Mouse (Mus musculus): Measurements from ENCODE around the gene Thbs2. TPM values are rescaled to one million over a fixed set of nuclear protein-coding genes. Genes with fewer than 3 reads are reported as not detected.
"Not testable (repeated sequence)": the region's sequence is repeated elsewhere in the genome, so short reads cannot be mapped to it uniquely, and the experiment has no call there.

Gene Thbs2
- polyA plus RNA-seq, 1 experiment, result not detected

DNA sequence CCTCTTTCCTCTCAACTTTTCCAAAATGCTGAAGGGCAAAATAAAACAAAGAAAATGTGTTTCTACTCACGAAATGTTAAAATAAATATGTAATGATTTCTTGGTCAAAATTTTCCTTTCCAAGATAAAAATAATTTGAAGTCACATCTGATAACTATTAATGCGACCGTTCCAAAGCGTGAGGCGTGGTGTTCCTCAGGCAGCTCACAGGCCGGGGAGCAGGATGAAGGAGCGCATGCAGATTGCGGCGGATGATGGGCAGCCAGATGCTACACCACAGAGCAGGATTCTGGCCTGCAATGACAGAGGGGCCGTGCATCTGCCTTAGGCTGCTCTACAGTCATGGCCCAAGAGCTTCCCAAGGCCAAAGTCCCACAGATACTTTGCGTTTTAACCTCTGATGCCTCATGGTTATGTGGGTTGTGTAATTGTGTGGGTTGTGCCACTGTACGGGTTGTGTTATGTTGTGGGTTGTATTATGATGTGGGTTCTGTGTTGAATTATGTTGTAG, 66.2 kb downstream of the Thbs2 start:
- TF ChIP-seq TAL1 (IDR thresholded peaks at IDR 0.05; ENCODE audit: low read length), result no peak
- TF ChIP-seq GATA1 (IDR thresholded peaks at IDR 0.05; ENCODE audit: low read length), result no peak
- H3K4me1 ChIP-seq (ENCODE audit: control insufficient read depth), result no peaks in the 10 kb centered on the region
- H3K9me3 ChIP-seq (ENCODE audit: control insufficient read depth, low read length), result no peaks in the 10 kb centered on the region
- H3K4me3 ChIP-seq (replicated peaks), result no peak overlapping the region
- no peaks in the 10 kb centered on the region for H3K27me3 ChIP-seq (ENCODE audit: control insufficient read depth)
- no peaks in the 10 kb centered on the region for H3K36me3 ChIP-seq (ENCODE audit: control insufficient read depth)

DNA sequence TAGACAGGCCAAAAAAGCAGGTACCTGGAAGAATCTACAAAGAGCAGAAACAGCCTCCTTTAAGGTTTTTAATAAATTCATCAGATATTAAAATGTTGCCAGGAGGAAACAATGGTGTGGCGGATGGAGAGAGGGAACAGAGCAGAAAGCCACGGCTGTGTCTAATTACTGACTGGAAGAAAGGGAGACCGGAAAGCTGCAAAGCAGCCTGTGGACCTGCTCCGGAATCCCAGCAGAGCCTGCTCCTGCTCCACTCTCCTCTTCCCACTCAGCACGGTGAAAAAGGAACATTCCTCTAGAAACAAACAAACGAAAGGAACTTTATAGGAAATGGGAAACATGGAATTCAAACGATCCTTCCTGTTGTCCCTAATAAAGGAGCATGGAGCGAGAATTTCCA, 69.6 kb downstream of the Thbs2 start:
- Histone ChIP-seq H3K9me3 (ENCODE audit: control insufficient read depth, low read length) (no peaks in the 10 kb centered on the region), H3K27me3 (ENCODE audit: control insufficient read depth) (no peaks in the 10 kb centered on the region), H3K4me1 (ENCODE audit: control insufficient read depth) (no peaks in the 10 kb centered on the region), H3K4me3 (replicated peaks) (no peak overlapping the region), H3K36me3 (ENCODE audit: control insufficient read depth) (no peaks in the 10 kb centered on the region)
- TF ChIP-seq GATA1 (IDR thresholded peaks at IDR 0.05; ENCODE audit: low read length) (no peak), TAL1 (IDR thresholded peaks at IDR 0.05; ENCODE audit: low read length) (no peak)

DNA sequence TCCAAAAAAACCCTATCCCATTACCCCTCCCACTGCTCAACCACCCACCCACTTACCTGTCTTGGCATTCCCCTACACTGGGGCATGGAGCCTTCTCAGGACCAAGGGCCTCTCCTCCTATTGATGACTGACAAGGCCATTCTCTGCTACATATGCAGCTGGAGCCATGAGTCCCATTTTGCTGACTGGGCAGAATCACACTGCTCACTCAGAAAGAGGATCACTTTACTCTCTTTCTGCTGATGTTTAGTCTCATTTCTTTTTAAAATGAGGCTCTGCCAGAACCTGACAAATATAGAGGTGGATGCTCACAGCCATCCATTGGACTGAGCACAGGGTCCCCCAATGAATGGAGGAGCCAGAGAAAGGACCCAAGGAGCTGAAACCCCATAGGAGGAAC, 73.0 kb downstream of the Thbs2 start:
- H3K4me1 ChIP-seq (ENCODE audit: control insufficient read depth); H3K36me3 ChIP-seq (ENCODE audit: control insufficient read depth); H3K27me3 ChIP-seq (ENCODE audit: control insufficient read depth); H3K9me3 ChIP-seq (ENCODE audit: control insufficient read depth, low read length); H3K4me3 ChIP-seq (replicated peaks): not testable (repeated sequence)

DNA sequence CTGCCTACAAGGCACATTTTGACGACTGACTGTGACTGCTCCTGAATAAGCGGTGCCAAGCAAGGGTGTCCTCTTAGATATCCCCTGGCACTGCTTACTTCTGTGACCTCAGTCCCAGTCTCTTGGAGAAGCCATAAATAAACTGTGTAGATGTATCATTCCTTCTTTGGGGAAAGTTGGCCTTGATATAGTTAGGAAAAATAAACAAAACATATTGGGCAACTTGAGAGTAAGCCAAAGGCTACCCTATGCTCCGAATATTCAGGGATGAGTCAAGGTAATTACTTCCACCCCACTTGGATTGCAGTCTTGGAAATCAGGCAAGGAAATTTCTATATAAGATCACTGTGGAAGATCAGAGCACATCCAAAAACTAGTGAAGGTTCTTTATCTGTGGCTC, 74.0 kb downstream of the Thbs2 start:
- TF ChIP-seq TAL1 (IDR thresholded peaks at IDR 0.05; ENCODE audit: low read length) (no peak), GATA1 (IDR thresholded peaks at IDR 0.05; ENCODE audit: low read length) (no peak)
- H3K36me3 ChIP-seq (ENCODE audit: control insufficient read depth), result no peaks in the 10 kb centered on the region
- H3K27me3 ChIP-seq (ENCODE audit: control insufficient read depth), result no peaks in the 10 kb centered on the region
- H3K9me3 ChIP-seq (ENCODE audit: control insufficient read depth, low read length), result no peaks in the 10 kb centered on the region
- H3K4me3 ChIP-seq (replicated peaks), result no peak overlapping the region
- no peaks in the 10 kb centered on the region for H3K4me1 ChIP-seq (ENCODE audit: control insufficient read depth)

DNA sequence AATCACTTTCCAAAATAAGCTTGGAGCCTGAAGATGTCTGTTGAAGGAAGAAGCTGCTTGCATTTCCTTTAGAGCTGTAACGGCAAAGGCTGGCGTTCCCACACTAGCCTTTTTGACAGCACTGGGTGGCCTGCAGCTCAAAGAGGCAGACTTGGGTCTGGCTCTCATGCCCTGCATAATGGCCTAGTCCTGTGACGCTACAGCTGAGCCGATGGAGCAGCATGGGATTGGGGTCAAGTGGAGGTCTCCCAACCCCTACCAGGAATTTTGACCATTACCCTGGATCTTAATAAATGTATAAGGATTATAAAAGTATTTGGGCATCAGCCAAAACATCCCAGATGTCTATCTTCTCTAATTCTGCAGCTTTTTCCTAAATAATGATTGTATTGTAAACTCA, 75.0 kb downstream of the Thbs2 start:
- Histone ChIP-seq H3K4me3 (replicated peaks) (no peak overlapping the region), H3K4me1 (ENCODE audit: control insufficient read depth) (no peaks in the 10 kb centered on the region), H3K9me3 (ENCODE audit: control insufficient read depth, low read length) (no peaks in the 10 kb centered on the region), H3K27me3 (ENCODE audit: control insufficient read depth) (no peaks in the 10 kb centered on the region), H3K36me3 (ENCODE audit: control insufficient read depth) (no peaks in the 10 kb centered on the region)
- no peak for TF ChIP-seq GATA1 (IDR thresholded peaks at IDR 0.05; ENCODE audit: low read length)
- no peak for TF ChIP-seq TAL1 (IDR thresholded peaks at IDR 0.05; ENCODE audit: low read length)

Other genes starting within 250 kb of the Thbs2 start
- gene Wdr27, start 248.9 kb upstream of the Thbs2 start, polyA plus RNA-seq (2012), result not detected in 2 replicates
- 0.07 and 0.19 TPM in 2 replicates for gene 1600012H06Rik, start 248.9 kb upstream of the Thbs2 start, polyA plus RNA-seq (2012)